Mouse (Mus musculus): ENCODE measurements around the gene Slc9a3r1. TPM values are rescaled to one million over a fixed set of nuclear protein-coding genes. Genes with fewer than 3 reads are reported as not detected.

Slc9a3r1 gene
- total RNA-seq (2017), result 45.5 and 53.4 TPM in 2 replicates

DNA sequence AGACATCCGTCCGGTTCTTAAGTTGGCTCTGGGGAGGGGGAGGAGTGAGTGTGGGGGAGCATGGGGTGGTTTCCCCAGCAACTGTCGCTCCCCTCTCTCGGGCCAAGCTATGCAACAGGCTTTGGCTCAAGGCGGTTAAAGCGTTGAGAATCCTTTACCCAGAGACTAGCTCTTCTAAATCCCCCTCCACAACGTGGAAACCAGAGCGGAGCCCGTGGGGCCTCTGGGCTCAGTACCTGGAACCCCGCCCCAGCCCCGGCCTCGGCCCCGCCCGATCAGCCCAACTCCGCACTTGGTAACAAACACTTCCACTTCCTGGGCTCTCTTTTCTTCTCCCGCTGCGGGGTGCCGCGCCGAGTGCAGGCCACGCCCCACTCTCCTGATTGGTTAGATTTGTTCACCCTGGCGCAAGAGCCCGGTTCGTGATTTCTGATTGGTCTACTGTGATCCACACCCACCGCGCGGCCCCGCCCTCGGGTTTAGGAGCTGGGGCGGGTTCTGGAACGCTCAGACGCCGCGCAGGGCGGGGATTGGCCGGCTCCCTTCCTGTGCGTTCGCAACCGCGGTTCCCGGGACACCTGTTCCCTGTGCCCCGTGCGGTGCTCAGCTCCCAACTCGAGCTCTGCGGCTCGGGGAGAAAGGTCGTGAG lies at the start of gene Slc9a3r1:
TSS of gene Slc9a3r1 (plus strand) at position 510 of the 649 bp plus-strand sequence.
- peak; percentile 83 for ATAC-seq (replicated peaks; ENCODE audit: low read depth, poor library complexity, severe bottlenecking)

DNA sequence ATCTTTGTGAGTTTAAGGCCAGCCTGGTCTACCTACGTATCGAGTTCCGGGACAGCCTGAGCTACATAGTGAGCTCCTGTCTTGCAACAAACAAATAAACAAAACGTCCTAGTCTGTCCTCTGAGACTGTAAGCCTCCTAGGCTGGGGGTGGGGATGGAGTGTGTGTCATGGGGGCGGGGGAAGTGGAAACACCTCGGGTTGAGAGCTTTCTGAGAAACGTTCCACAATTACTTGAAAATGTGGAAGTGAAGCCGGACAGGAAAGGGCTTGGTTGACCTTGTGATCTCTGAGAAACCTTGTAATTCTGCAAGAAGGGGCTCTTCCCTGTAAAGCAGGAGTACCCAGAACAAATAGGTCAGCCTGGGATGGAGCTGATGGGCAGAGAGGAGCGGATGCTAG lies 43.7 kb upstream of the Slc9a3r1 start:
- ATAC-seq (replicated peaks; ENCODE audit: low read depth, poor library complexity, severe bottlenecking), result peak; percentile 39; the same call in 1 of the 2 replicates

DNA sequence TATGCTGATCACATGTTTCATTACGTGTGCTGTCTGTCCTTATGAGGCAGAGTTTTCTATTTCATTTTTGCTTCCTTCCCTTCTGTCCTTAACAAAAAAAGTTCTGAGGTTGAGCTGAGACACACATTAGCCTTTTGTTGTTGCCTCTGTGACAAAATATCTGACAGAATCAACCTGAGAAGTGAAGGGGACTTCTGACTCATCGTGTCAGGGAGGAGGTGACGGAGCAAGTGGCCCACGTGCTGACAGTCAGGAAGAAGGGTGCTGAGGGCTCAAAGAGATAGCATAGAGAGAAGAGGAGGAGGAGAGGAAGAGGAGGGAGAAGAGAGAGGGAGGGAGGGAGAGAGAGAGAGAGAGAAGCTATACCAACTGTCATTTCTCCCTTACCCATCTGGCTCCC lies 34.7 kb upstream of the Slc9a3r1 start:
- ATAC-seq (replicated peaks; ENCODE audit: low read depth, poor library complexity, severe bottlenecking), result no peak

DNA sequence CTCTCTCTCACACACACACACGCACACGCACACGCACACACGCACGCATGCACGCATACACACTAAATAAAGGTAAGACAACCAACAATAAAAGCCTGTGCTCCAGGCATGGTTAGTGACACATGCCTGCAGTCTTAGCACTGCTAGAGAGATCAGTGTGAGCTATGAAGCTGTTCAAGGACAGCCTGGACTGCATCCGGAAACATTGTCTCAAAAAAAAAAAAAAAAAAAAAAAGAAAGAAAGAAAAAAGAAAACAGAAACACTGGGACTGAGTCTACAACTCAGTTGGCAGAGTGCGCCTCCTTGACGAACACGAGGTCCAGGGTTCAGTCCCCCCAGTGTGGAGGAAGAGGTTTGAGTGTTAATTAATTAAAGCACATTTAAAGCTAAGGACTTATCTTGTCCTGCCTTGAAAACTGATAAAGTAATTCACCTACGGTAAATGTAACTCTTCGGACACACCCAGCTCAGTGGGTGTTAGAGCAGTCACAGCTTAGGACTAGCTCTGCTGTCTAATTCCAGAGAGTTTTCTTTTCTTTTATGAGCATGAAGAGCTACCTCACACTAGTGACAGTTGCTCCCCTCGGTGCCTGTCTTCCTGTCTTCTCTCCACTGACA lies 33.5 kb upstream of the Slc9a3r1 start:
- no peak for ATAC-seq (replicated peaks; ENCODE audit: low read depth, poor library complexity, severe bottlenecking)

- ATAC-seq (replicated peaks; ENCODE audit: low read depth, poor library complexity, severe bottlenecking), result no peak
Measured at GRCm38 (mm10) chr11:115131768-115132381, 31.3 kb upstream of the Slc9a3r1 start.

- ATAC-seq (replicated peaks; ENCODE audit: low read depth, poor library complexity, severe bottlenecking), result peak; percentile 99
Measured at GRCm38 (mm10) chr11:115133800-115134199, 29.3 kb upstream of the Slc9a3r1 start, which contains the start of gene Cd300lf. Gene Cd300lf (minus strand): TSS chr11:115133992.

- peak; percentile 76 for ATAC-seq (replicated peaks; ENCODE audit: low read depth, poor library complexity, severe bottlenecking)
Measured at GRCm38 (mm10) chr11:115138597-115139262, 24.4 kb upstream of the Slc9a3r1 start.

GRCm38 (mm10) chr11:115141970-115142369 lies 21.2 kb upstream of the Slc9a3r1 start:
- ATAC-seq (replicated peaks; ENCODE audit: low read depth, poor library complexity, severe bottlenecking), result peak; percentile 57

DNA sequence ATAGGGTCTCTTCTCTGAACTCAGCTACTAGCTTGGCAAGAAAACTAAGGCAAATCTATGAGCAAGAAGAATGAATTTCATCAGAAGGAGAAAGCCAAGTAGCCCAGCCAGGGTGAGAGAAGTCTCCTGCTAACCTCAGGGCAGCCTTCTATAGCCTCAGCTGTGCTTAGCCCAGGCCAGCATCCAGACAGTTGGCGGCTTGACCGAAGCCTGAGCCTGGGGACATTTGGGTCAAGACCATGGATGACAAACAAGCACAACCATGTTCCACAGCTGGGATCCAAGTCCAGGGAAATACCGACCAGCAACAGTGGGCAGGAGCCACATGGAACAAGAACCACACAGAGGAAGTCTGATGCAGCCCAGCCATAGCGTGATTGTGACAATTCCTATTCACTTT lies 15.3 kb upstream of the Slc9a3r1 start:
- ATAC-seq (replicated peaks; ENCODE audit: low read depth, poor library complexity, severe bottlenecking), result no peak

- ATAC-seq (replicated peaks; ENCODE audit: low read depth, poor library complexity, severe bottlenecking), result no peak
Measured at GRCm38 (mm10) chr11:115150741-115151254, 12.3 kb upstream of the Slc9a3r1 start.

DNA sequence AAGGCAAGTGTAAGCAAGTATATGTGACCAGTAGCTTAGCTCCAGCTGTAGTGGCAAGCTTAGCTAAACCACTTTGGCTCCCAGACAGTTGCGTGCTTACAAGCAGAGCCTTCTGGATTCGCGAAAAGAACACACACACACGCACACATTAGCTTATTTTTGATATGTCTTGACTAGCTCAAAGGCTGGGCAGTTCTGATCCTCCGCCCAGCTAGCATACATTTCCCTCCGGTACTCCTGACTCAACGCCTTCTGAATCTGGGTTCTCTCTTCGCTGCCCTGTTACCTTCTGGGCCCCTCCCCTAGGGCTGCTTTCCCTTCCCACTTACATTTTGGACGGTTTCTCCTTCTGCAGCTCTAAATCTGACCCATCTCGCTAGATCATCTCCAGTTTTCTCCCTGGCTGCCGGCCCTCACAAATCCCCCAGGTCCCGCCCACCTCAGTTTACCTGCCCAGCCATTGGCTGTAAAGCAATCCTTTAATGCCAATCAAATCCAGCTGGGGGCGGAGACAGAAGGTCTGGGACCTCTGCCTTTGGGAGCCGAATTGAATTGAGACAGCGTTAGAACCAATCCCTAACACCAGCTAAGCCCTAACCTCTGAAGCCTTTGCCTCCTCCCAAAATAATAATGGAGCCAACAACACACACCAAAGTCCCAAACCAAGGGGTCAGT lies 11.2 kb upstream of the Slc9a3r1 start:
- no peak for ATAC-seq (replicated peaks; ENCODE audit: low read depth, poor library complexity, severe bottlenecking)

GRCm38 (mm10) chr11:115153088-115153487 lies 10.1 kb upstream of the Slc9a3r1 start:
- ATAC-seq (replicated peaks; ENCODE audit: low read depth, poor library complexity, severe bottlenecking), result no peak

DNA sequence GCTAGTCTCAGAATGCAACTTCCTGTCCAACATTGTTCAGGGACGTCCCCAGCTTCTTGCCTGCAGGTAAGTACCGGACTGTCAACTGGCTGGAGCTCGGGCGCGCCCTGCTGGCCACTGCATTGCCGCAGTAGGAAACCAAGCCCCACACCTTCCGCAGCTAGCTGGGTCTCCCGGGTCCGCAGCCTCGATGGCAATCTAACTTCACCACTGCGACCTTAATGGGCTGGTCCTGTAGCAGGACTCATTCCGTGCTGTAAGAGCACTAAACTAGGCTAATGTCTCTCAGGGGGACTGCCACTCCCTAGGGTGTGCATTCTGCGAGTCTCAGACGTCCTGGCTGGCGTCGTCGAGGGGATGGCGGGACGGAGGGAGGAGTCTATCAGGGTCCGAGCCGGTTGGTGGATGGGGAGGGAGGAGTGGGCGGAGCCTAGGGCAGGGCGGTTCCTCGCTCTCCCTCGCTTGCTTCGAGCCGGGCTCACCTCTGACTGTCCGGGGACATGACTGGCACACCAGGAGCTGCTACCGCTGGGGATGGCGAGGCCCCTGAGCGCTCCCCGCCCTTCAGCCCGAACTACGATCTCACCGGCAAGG lies 9.3 kb upstream of the Slc9a3r1 start:
- peak; percentile 88 for ATAC-seq (replicated peaks; ENCODE audit: low read depth, poor library complexity, severe bottlenecking)

DNA sequence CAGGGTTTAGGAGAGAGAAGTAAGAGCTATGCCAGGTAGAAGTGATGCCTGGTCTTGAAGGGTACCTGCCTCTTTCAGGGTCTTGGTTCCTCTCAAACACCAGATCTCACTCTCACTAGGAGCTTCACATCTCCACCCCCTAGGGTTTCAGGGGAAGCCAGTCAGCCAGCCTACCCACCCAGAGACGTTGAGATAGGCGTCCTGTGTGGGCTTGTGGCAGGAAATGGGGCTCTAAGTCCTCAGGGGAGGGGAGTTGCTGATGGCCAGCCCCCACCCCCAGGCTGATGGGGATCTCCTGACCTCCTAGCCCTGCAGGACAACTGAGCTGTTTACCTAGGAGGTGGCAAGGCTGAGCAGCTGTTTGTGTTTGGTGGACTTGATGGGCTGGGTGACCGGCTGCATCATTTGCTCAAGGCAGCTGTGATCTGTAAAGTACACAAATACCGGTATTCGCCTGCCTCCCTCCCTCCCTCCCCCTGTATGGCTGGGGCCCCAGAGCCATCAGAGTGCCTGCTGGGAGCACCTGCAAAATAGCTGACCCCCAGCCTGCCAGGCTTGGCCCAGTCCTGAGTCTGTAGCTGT lies 8.0 kb upstream of the Slc9a3r1 start:
- peak; percentile 26 for ATAC-seq (replicated peaks; ENCODE audit: low read depth, poor library complexity, severe bottlenecking)

DNA sequence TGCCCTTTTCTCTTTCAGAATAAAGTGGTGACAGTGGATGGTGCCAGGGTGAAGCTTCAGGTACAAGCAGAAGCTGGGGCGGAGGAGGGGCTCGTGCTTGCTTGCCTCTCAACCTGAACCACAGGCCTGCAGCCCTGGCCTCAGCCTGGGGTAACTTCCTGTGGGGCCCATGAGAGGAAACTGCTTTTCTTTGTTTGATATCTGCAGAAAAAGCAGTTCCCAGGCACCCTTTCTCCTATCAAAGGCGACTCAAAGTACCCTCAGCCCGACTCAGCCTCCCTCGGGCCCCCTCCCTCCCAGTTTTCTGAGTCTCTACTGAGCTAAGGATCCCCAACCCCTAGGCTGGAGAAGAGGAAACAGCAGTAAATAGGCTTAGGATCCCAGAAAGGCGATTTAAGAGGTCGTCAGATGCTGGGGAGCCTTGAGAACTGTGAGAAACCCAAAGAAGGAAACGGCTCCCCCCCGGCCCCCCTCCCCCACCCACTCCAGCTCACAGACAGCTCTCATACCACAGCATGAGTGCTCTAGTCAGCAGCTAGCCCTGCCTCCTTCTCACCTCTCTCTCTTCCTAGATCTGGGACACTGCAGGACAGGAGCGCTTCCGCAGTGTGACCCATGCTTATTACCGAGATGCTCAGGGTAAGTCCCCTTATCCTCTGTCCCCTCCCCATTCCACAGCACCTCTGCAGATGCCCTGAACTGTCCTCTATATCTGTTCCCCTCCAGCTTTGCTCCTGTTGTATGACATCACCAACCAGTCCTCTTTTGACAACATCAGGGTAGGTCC lies 5.0 kb upstream of the Slc9a3r1 start:
- peak; percentile 40 for ATAC-seq (replicated peaks; ENCODE audit: low read depth, poor library complexity, severe bottlenecking)

- no peak for ATAC-seq (replicated peaks; ENCODE audit: low read depth, poor library complexity, severe bottlenecking)
Measured at GRCm38 (mm10) chr11:115160016-115160797, 2.9 kb upstream of the Slc9a3r1 start.

DNA sequence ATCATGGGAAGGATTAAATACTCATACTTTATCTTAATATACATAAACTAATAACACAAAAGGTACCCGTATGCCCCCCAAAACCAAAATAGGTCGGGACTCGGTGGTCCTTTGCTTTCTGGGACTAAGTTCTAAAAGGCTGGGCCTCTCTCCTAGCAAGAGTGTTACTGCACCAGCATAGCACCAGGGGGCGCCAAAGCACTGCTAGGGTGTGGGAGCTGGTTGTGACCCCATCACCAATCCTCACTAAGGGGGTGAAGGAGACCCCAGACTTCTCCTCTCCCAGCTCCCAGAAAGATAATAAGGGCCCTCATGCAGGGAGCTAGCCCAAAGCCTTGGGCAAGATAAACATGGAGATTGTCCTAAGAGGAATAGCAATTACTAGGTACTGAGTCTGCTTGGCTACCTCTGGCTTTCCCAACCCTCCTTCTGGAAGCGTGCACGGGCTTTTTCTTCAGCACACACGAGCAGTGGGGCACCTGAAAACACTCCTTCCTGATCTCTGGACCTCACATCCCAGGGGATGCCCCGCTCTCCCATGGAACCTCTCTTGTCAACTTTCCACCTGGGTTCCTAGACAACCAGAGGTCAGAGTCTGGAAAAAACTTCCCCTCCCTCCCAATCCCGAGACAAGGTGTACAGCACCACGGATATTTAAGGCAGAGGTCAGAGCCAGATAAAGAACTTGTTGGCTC lies 2.1 kb upstream of the Slc9a3r1 start:
- ATAC-seq (replicated peaks; ENCODE audit: low read depth, poor library complexity, severe bottlenecking), result no peak

Data from common myeloid progenitor, adult 5-6 weeks (primary cell).